Mouse (Mus musculus) kidney, adult 2 months (tissue): ENCODE results near the gene Cela3b.

ENCODE experiments used
- CTCF ChIP-seq: fragments of 200-500 bp; conservative IDR thresholded peaks from 2 replicates; pipeline ENCODE4 v1.5.1; 2011; ENCODE audit warnings: low read depth, mild to moderate bottlenecking, control low read depth, low read length, moderate library complexity, mixed read lengths; ENCODE audit not compliant: insufficient read depth, insufficient read length
- POLR2A ChIP-seq: fragments of 200-500 bp; IDR thresholded peaks from one replicate; pipeline ENCODE4 v1.6.1; 2011; ENCODE audit warnings: low read depth, low read length, control low read depth

- TF ChIP-seq CTCF = no peak
- no peak for TF ChIP-seq POLR2A
These were observed 56.6 kb downstream of the Cela3b start for GRCm38 (mm10) chr4:137373711-137374110.
